Mouse (Mus musculus): ENCODE measurements around the gene Olfr703. TPM values are rescaled to one million over a fixed set of nuclear protein-coding genes. Genes with fewer than 3 reads are reported as not detected.

Olfr703 gene
- polyA plus RNA-seq (2014; fragmentation: Illumina TruSeq; extraction: RNeasy Lipid Tissue Mini Kit (QIAGEN cat#74804); ENCODE audit: insufficient read depth, low read depth, low replicate concordance): not detected

GRCm38 (mm10) chr7:106843060-106843459 lies at the start of gene Olfr703:
Gene Olfr703, plus strand, starts transcription at chr7:106843360.

GRCm38 (mm10) chr7:106808734-106809133 lies 34.4 kb upstream of the Olfr703 start, which contains the start of gene Olfr700:
Gene Olfr700, minus strand, starts transcription at chr7:106808834.

GRCm38 (mm10) chr7:106813829-106814228 lies 29.3 kb upstream of the Olfr703 start, which contains the start of gene Olfr701:
Gene Olfr701, plus strand, starts transcription at chr7:106814129.

GRCm38 (mm10) chr7:106833793-106834192 lies 9.4 kb upstream of the Olfr703 start, which contains the start of gene Olfr702:
Gene Olfr702, minus strand, starts transcription at chr7:106833893.

GRCm38 (mm10) chr7:106862885-106863284 lies 19.7 kb downstream of the Olfr703 start, which contains the start of gene Olfr704:
Gene Olfr704, plus strand, starts transcription at chr7:106863185.

GRCm38 (mm10) chr7:106876791-106877190 lies 33.6 kb downstream of the Olfr703 start, which contains the start of gene Olfr705:
Gene Olfr705, minus strand, starts transcription at chr7:106876891.

GRCm38 (mm10) chr7:106888062-106888461 lies 44.9 kb downstream of the Olfr703 start, which contains the start of gene Olfr706:
Gene Olfr706, minus strand, starts transcription at chr7:106888162.

Other genes with a start within 250 kb of the Olfr703 start
- not detected for gene Olfr693, start 162.8 kb upstream of the Olfr703 start, polyA plus RNA-seq (2014; fragmentation: Illumina TruSeq; extraction: RNeasy Lipid Tissue Mini Kit (QIAGEN cat#74804); ENCODE audit: insufficient read depth, low read depth, low replicate concordance)
- not detected for gene Olfr694, start 151.5 kb upstream of the Olfr703 start, polyA plus RNA-seq (2014; fragmentation: Illumina TruSeq; extraction: RNeasy Lipid Tissue Mini Kit (QIAGEN cat#74804); ENCODE audit: insufficient read depth, low read depth, low replicate concordance)
- gene Olfr695, start 127.0 kb upstream of the Olfr703 start, polyA plus RNA-seq (2014; fragmentation: Illumina TruSeq; extraction: RNeasy Lipid Tissue Mini Kit (QIAGEN cat#74804); ENCODE audit: insufficient read depth, low read depth, low replicate concordance): not detected
- not detected for gene Olfr697, start 100.9 kb upstream of the Olfr703 start, polyA plus RNA-seq (2014; fragmentation: Illumina TruSeq; extraction: RNeasy Lipid Tissue Mini Kit (QIAGEN cat#74804); ENCODE audit: insufficient read depth, low read depth, low replicate concordance)
- not detected for gene Olfr698, start 88.0 kb upstream of the Olfr703 start, polyA plus RNA-seq (2014; fragmentation: Illumina TruSeq; extraction: RNeasy Lipid Tissue Mini Kit (QIAGEN cat#74804); ENCODE audit: insufficient read depth, low read depth, low replicate concordance)
- gene Olfr699, start 50.2 kb upstream of the Olfr703 start, polyA plus RNA-seq (2014; fragmentation: Illumina TruSeq; extraction: RNeasy Lipid Tissue Mini Kit (QIAGEN cat#74804); ENCODE audit: insufficient read depth, low read depth, low replicate concordance): not detected
- gene Olfr700, start 34.5 kb upstream of the Olfr703 start, polyA plus RNA-seq (2014; fragmentation: Illumina TruSeq; extraction: RNeasy Lipid Tissue Mini Kit (QIAGEN cat#74804); ENCODE audit: insufficient read depth, low read depth, low replicate concordance): not detected
- not detected for gene Olfr701, start 29.2 kb upstream of the Olfr703 start, polyA plus RNA-seq (2014; fragmentation: Illumina TruSeq; extraction: RNeasy Lipid Tissue Mini Kit (QIAGEN cat#74804); ENCODE audit: insufficient read depth, low read depth, low replicate concordance)
- not detected for gene Olfr702, start 9.5 kb upstream of the Olfr703 start, polyA plus RNA-seq (2014; fragmentation: Illumina TruSeq; extraction: RNeasy Lipid Tissue Mini Kit (QIAGEN cat#74804); ENCODE audit: insufficient read depth, low read depth, low replicate concordance)
- not detected for gene Olfr704, start 19.8 kb downstream of the Olfr703 start, polyA plus RNA-seq (2014; fragmentation: Illumina TruSeq; extraction: RNeasy Lipid Tissue Mini Kit (QIAGEN cat#74804); ENCODE audit: insufficient read depth, low read depth, low replicate concordance)
- not detected for gene Olfr705, start 33.5 kb downstream of the Olfr703 start, polyA plus RNA-seq (2014; fragmentation: Illumina TruSeq; extraction: RNeasy Lipid Tissue Mini Kit (QIAGEN cat#74804); ENCODE audit: insufficient read depth, low read depth, low replicate concordance)
- not detected for gene Olfr706, start 44.8 kb downstream of the Olfr703 start, polyA plus RNA-seq (2014; fragmentation: Illumina TruSeq; extraction: RNeasy Lipid Tissue Mini Kit (QIAGEN cat#74804); ENCODE audit: insufficient read depth, low read depth, low replicate concordance)
- not detected for gene Olfr707, start 57.9 kb downstream of the Olfr703 start, polyA plus RNA-seq (2014; fragmentation: Illumina TruSeq; extraction: RNeasy Lipid Tissue Mini Kit (QIAGEN cat#74804); ENCODE audit: insufficient read depth, low read depth, low replicate concordance)
- not detected for gene Olfr1532-ps1, start 64.6 kb downstream of the Olfr703 start, polyA plus RNA-seq (2014; fragmentation: Illumina TruSeq; extraction: RNeasy Lipid Tissue Mini Kit (QIAGEN cat#74804); ENCODE audit: insufficient read depth, low read depth, low replicate concordance)
- not detected for gene Olfr709-ps1, start 88.9 kb downstream of the Olfr703 start, polyA plus RNA-seq (2014; fragmentation: Illumina TruSeq; extraction: RNeasy Lipid Tissue Mini Kit (QIAGEN cat#74804); ENCODE audit: insufficient read depth, low read depth, low replicate concordance)
- gene Olfr710, start 105.0 kb downstream of the Olfr703 start, polyA plus RNA-seq (2014; fragmentation: Illumina TruSeq; extraction: RNeasy Lipid Tissue Mini Kit (QIAGEN cat#74804); ENCODE audit: insufficient read depth, low read depth, low replicate concordance): not detected
- gene Olfr6, start 120.6 kb downstream of the Olfr703 start, polyA plus RNA-seq (2014; fragmentation: Illumina TruSeq; extraction: RNeasy Lipid Tissue Mini Kit (QIAGEN cat#74804); ENCODE audit: insufficient read depth, low read depth, low replicate concordance): not detected
- not detected for gene Olfr711, start 132.1 kb downstream of the Olfr703 start, polyA plus RNA-seq (2014; fragmentation: Illumina TruSeq; extraction: RNeasy Lipid Tissue Mini Kit (QIAGEN cat#74804); ENCODE audit: insufficient read depth, low read depth, low replicate concordance)
- not detected for gene Olfr2, start 162.7 kb downstream of the Olfr703 start, polyA plus RNA-seq (2014; fragmentation: Illumina TruSeq; extraction: RNeasy Lipid Tissue Mini Kit (QIAGEN cat#74804); ENCODE audit: insufficient read depth, low read depth, low replicate concordance)
- gene Olfr713, start 187.8 kb downstream of the Olfr703 start, polyA plus RNA-seq (2014; fragmentation: Illumina TruSeq; extraction: RNeasy Lipid Tissue Mini Kit (QIAGEN cat#74804); ENCODE audit: insufficient read depth, low read depth, low replicate concordance): not detected
- not detected for gene Olfr714, start 227.6 kb downstream of the Olfr703 start, polyA plus RNA-seq (2014; fragmentation: Illumina TruSeq; extraction: RNeasy Lipid Tissue Mini Kit (QIAGEN cat#74804); ENCODE audit: insufficient read depth, low read depth, low replicate concordance)
- gene Olfr17, start 249.9 kb downstream of the Olfr703 start, polyA plus RNA-seq (2014; fragmentation: Illumina TruSeq; extraction: RNeasy Lipid Tissue Mini Kit (QIAGEN cat#74804); ENCODE audit: insufficient read depth, low read depth, low replicate concordance): not detected